Mouse (Mus musculus) limb, embryonic 14.5 days (tissue): ENCODE measurements at regions not wholly inside any gene's neighbourhood (a gene's known extent, or its start where the extent isn't known, plus 50 kb on each side); places are given as distances from the start of the nearest gene placed in this dataset.
A peak's percentile ranks its signal among the peaks of the same experiment; 100 is the strongest.

ENCODE experiments used
- ATAC-seq: fragments of 200-750 bp; cut with Nextera tagmentation; 2 replicates; pipeline ENCODE4 v1.8.0; 2017; ENCODE audit warnings: low read depth, moderate number of reproducible peaks, moderate TSS enrichment; ENCODE audit not compliant: low FRiP score
- DNase-seq: peaks from one replicate; pipeline ENCODE4 v3.0.0-alpha.2; 2015; ENCODE audit warnings: low spot score
- H3K27ac ChIP-seq: fragments of 300-500 bp; sonication (generic); replicated peaks from 2 replicates; pipeline ENCODE4 v1.5.1; 2014; ENCODE audit warnings: low read depth, mild to moderate bottlenecking, low read length, moderate library complexity, mixed read lengths
- H3K27me3 ChIP-seq: fragments of 300-500 bp; sonication (generic); 2 replicates; pipeline ENCODE4 v1.6.1; 2014; ENCODE audit warnings: low read length, mixed read lengths; ENCODE audit not compliant: control insufficient read depth, insufficient read depth
- H3K36me3 ChIP-seq: fragments of 300-500 bp; sonication (generic); 2 replicates; pipeline ENCODE4 v1.6.1; 2014; ENCODE audit warnings: mild to moderate bottlenecking, low read length, moderate library complexity, mixed read lengths; ENCODE audit not compliant: control insufficient read depth, insufficient read depth
- H3K4me1 ChIP-seq: fragments of 300-500 bp; sonication (generic); 2 replicates; pipeline ENCODE4 v1.6.1; 2014; ENCODE audit warnings: antibody characterized with exemption, low read length, mixed read lengths; ENCODE audit not compliant: control insufficient read depth, insufficient read depth
- H3K4me2 ChIP-seq: fragments of 300-500 bp; sonication (generic); replicated peaks from 2 replicates; pipeline ENCODE4 v1.6.1; 2014; ENCODE audit warnings: low read depth, mild to moderate bottlenecking, low read length, moderate library complexity; ENCODE audit not compliant: severe bottlenecking
- H3K4me3 ChIP-seq: fragments of 300-500 bp; sonication (generic); replicated peaks from 2 replicates; pipeline ENCODE4 v1.5.1; 2014; ENCODE audit warnings: low read length
- H3K9ac ChIP-seq: fragments of 300-500 bp; sonication (generic); 2 replicates; pipeline ENCODE4 v1.6.1; 2014; ENCODE audit warnings: mild to moderate bottlenecking, low read depth, low read length, moderate library complexity; ENCODE audit not compliant: severe bottlenecking
- H3K9me3 ChIP-seq: fragments of 300-500 bp; sonication (generic); 2 replicates; pipeline ENCODE4 v1.6.1; 2016; ENCODE audit warnings: low read length; ENCODE audit not compliant: control insufficient read depth
- POLR2A ChIP-seq: fragments of 200-500 bp; IDR thresholded peaks from 2 replicates; pipeline ENCODE4 v1.8.0; 2012; ENCODE audit warnings: inconsistent platforms, mild to moderate bottlenecking, moderate library complexity, borderline replicate concordance; ENCODE audit not compliant: insufficient read depth, insufficient read length; ENCODE audit errors: extremely low read depth
- WGBS: fragments of 180-500 bp; shearing (Covaris S2); extraction: QIAGEN DNeasy Blood & Tissue Kit; methylation state at CpG from one replicate; pipeline ENCODE4 v1.1.7; 2014; 5-methylcytosine and 5-hydroxymethylcytosine counted together

- Histone ChIP-seq H3K9me3 (no peaks in the 10 kb centered on the region), H3K4me1 (no peaks in the 10 kb centered on the region), H3K9ac (no peak overlapping the region), H3K36me3 (no peaks in the 10 kb centered on the region), H3K4me2 (no peak overlapping the region), H3K27ac (no peak overlapping the region), H3K27me3 (no peaks in the 10 kb centered on the region), H3K4me3 (no peak overlapping the region)
- 69% methylated on average over 6 of the region's 6 CpGs for WGBS
- no peak for ATAC-seq
- no peak for TF ChIP-seq POLR2A
- DNase-seq, result peak; percentile 5
These were observed 170.4 kb downstream of the Rnf144a start for GRCm38 (mm10) chr12:26244701-26245100.

GRCm38 (mm10) chr12:26227557-26228020, 187.5 kb downstream of the Rnf144a start:
- Histone ChIP-seq H3K27me3 (no peaks in the 10 kb centered on the region), H3K36me3 (no peaks in the 10 kb centered on the region), H3K9me3 (no peaks in the 10 kb centered on the region), H3K4me2 (no peak overlapping the region), H3K4me1 (no peaks in the 10 kb centered on the region), H3K27ac (no peak overlapping the region), H3K4me3 (no peak overlapping the region), H3K9ac (no peak overlapping the region)
- TF ChIP-seq POLR2A, result no peak
- 78% methylated on average over 15 of the region's 15 CpGs for WGBS
- ATAC-seq (no peak), DNase-seq (no peak)

GRCm38 (mm10) chr12:26226363-26226762, 188.7 kb downstream of the Rnf144a start:
- no peak for TF ChIP-seq POLR2A
- Histone ChIP-seq H3K4me3 (no peak overlapping the region), H3K27me3 (no peaks in the 10 kb centered on the region), H3K4me1 (no peaks in the 10 kb centered on the region), H3K9me3 (no peaks in the 10 kb centered on the region), H3K4me2 (no peak overlapping the region), H3K27ac (no peak overlapping the region), H3K9ac (no peak overlapping the region), H3K36me3 (no peaks in the 10 kb centered on the region)
- DNase-seq (peak; percentile 73), ATAC-seq (no peak)
- 6% methylated on average over 2 of the region's 2 CpGs for WGBS

GRCm38 (mm10) chr12:26212447-26212846, 202.6 kb downstream of the Rnf144a start:
- no peak for TF ChIP-seq POLR2A
- ATAC-seq (no peak), DNase-seq (no peak)
- no peaks in the 10 kb centered on the region for H3K4me1 ChIP-seq
- no peaks in the 10 kb centered on the region for H3K36me3 ChIP-seq
- 79% methylated on average over 1 of the region's 1 CpGs for WGBS
- H3K4me2 ChIP-seq, result no peak overlapping the region
- H3K9me3 ChIP-seq, result no peaks in the 10 kb centered on the region
- no peak overlapping the region for H3K27ac ChIP-seq
- no peaks in the 10 kb centered on the region for H3K27me3 ChIP-seq
- H3K4me3 ChIP-seq, result no peak overlapping the region
- H3K9ac ChIP-seq, result no peak overlapping the region

GRCm38 (mm10) chr12:26211423-26211822, 203.6 kb downstream of the Rnf144a start:
- Histone ChIP-seq H3K27ac (no peak overlapping the region), H3K36me3 (no peaks in the 10 kb centered on the region), H3K4me2 (no peak overlapping the region), H3K9me3 (no peaks in the 10 kb centered on the region), H3K27me3 (no peaks in the 10 kb centered on the region), H3K9ac (no peak overlapping the region), H3K4me1 (no peaks in the 10 kb centered on the region), H3K4me3 (no peak overlapping the region)
- WGBS, result 63% methylated on average over 10 of the region's 10 CpGs
- ATAC-seq, result no peak
- no peak for TF ChIP-seq POLR2A
- no peak for DNase-seq

GRCm38 (mm10) chr12:26206751-26207150, 208.3 kb downstream of the Rnf144a start:
- WGBS, result 92% methylated on average over 4 of the region's 4 CpGs
- DNase-seq, result no peak

More at GRCm38 (mm10) chr12:26206751-26207150, 208.3 kb downstream of the Rnf144a start:
- Histone ChIP-seq H3K36me3 (no peaks in the 10 kb centered on the region), H3K4me2 (no peak overlapping the region), H3K9ac (no peak overlapping the region), H3K9me3 (no peaks in the 10 kb centered on the region), H3K4me3 (no peak overlapping the region), H3K4me1 (no peaks in the 10 kb centered on the region), H3K27ac (no peak overlapping the region), H3K27me3 (no peaks in the 10 kb centered on the region)
- no peak for TF ChIP-seq POLR2A
- ATAC-seq, result no peak
